Mouse (Mus musculus): ENCODE results near the gene Slc7a7.
"Not testable (repeated sequence)": the region's sequence is repeated elsewhere in the genome, so short reads cannot be mapped to it uniquely, and the experiment has no call there.

DNA sequence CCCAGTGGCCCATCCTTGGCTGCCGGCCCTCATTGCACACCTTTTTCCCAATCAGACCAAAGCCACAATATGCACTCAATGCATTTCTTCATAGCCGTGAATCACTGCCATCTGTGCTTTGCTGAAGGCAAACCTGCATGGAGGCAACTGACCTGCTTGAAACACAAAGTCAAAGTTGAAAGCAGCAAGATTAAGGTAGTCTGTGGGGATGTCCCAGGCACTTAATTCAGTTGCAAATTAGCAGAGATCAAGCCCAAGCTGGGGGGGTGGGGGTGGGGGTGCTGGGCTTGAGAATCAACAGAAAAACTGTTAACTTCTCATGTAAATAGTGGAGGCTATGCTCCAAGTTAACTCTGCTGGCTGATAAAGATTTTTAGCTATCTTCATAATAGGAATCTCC is 75.8 kb downstream of the Slc7a7 start:
- TF ChIP-seq CTCF (IDR thresholded peaks at IDR 0.05; ENCODE audit: low read depth, low read length); POLR2A (IDR thresholded peaks at IDR 0.05; ENCODE audit: extremely low read depth, insufficient read depth, low read length): not testable (repeated sequence)

Measured in liver, adult 2 months (tissue).